Mouse (Mus musculus): Measurements from ENCODE around the gene Mybpc1.

Gene Mybpc1

GRCm38 (mm10) chr10:88604943-88605342 is at the start of gene Mybpc1:
TSS of gene Mybpc1 (minus strand) at chr10:88605152.
- DNase-seq (ENCODE audit: low read depth, low spot score): no peak

- no peak for DNase-seq (ENCODE audit: low read depth, low spot score)
These were observed 40.5 kb upstream of the Mybpc1 start for GRCm38 (mm10) chr10:88645448-88645847.

GRCm38 (mm10) chr10:88631330-88631953 is 26.5 kb upstream of the Mybpc1 start:
- DNase-seq (ENCODE audit: low read depth, low spot score): no peak

GRCm38 (mm10) chr10:88630663-88631329 is 25.8 kb upstream of the Mybpc1 start:
- DNase-seq (ENCODE audit: low read depth, low spot score): no peak

- DNase-seq (ENCODE audit: low read depth, low spot score): peak; percentile 28
These were observed 22.1 kb upstream of the Mybpc1 start for GRCm38 (mm10) chr10:88627052-88627451.

- DNase-seq (ENCODE audit: low read depth, low spot score): no peak
These were observed 21.2 kb upstream of the Mybpc1 start for GRCm38 (mm10) chr10:88626176-88626575.

- DNase-seq (ENCODE audit: low read depth, low spot score): no peak
These were observed 19.3 kb upstream of the Mybpc1 start for GRCm38 (mm10) chr10:88624300-88624699.

- no peak for DNase-seq (ENCODE audit: low read depth, low spot score)
These were observed 17.7 kb upstream of the Mybpc1 start for GRCm38 (mm10) chr10:88622624-88623023.

- DNase-seq (ENCODE audit: low read depth, low spot score): no peak
These were observed 15.9 kb upstream of the Mybpc1 start for GRCm38 (mm10) chr10:88620809-88621208.

- DNase-seq (ENCODE audit: low read depth, low spot score): no peak
These were observed 8.1 kb upstream of the Mybpc1 start for GRCm38 (mm10) chr10:88613051-88613450.

GRCm38 (mm10) chr10:88606686-88607085 is 1.7 kb upstream of the Mybpc1 start:
- DNase-seq (ENCODE audit: low read depth, low spot score): no peak

- no peak for DNase-seq (ENCODE audit: low read depth, low spot score)
These were observed 1.1 kb upstream of the Mybpc1 start for GRCm38 (mm10) chr10:88606065-88606464.

GRCm38 (mm10) chr10:88603773-88604172 is 1.2 kb downstream of the Mybpc1 start:
- DNase-seq (ENCODE audit: low read depth, low spot score): no peak

GRCm38 (mm10) chr10:88603256-88603655 is 1.7 kb downstream of the Mybpc1 start:
- DNase-seq (ENCODE audit: low read depth, low spot score): no peak

GRCm38 (mm10) chr10:88600591-88600990 is 4.4 kb downstream of the Mybpc1 start:
- no peak for DNase-seq (ENCODE audit: low read depth, low spot score)

- no peak for DNase-seq (ENCODE audit: low read depth, low spot score)
These were observed 12.6 kb downstream of the Mybpc1 start for GRCm38 (mm10) chr10:88592316-88592715.

- DNase-seq (ENCODE audit: low read depth, low spot score): no peak
These were observed 13.9 kb downstream of the Mybpc1 start for GRCm38 (mm10) chr10:88591042-88591441.

GRCm38 (mm10) chr10:88584469-88584868 is 20.5 kb downstream of the Mybpc1 start:
- no peak for DNase-seq (ENCODE audit: low read depth, low spot score)

- DNase-seq (ENCODE audit: low read depth, low spot score): no peak
These were observed 24.2 kb downstream of the Mybpc1 start for GRCm38 (mm10) chr10:88580786-88581185.

- no peak for DNase-seq (ENCODE audit: low read depth, low spot score)
These were observed 26.3 kb downstream of the Mybpc1 start for GRCm38 (mm10) chr10:88578651-88579050.

GRCm38 (mm10) chr10:88574115-88574635 is 30.8 kb downstream of the Mybpc1 start:
- DNase-seq (ENCODE audit: low read depth, low spot score): no peak

GRCm38 (mm10) chr10:88572123-88572522 is 32.8 kb downstream of the Mybpc1 start:
- DNase-seq (ENCODE audit: low read depth, low spot score): no peak

- DNase-seq (ENCODE audit: low read depth, low spot score): no peak
These were observed 47.9 kb downstream of the Mybpc1 start for GRCm38 (mm10) chr10:88557046-88557445.
